Comparison of ENCODE assay signal across 25 mouse cellular contexts in the genomic region with DNA sequence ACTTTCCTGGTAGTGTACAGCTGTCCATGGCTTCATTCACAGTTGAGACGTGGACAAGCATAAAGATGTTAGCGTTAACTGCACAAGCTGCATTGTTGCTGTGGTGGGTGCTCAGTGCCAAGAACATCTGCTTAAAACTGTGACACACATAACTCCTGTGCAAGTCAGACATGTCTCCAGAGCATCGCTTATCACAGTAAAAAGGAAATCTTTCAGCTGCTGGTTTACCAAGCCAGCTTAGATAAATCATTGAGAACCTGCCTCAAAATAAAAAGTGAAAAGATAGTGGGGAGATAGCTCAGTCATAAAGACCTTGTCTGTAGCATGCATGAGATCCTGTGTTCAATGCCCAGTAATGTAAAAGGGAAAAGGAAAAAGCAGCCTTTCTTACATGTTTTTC.
"Had no signal": no experiment of that assay in that cellular context is flagged by ENCODE, and none has a peak within 500 bp of the region (broad histone marks: within the 10 kb centered on the region; RNA-seq: fewer than 3 reads in every experiment).

No protein-coding gene starts in this region.

- H3K4me3 ChIP-seq: heart, adult 2 months; heart, embryonic 13.5 days; heart, embryonic 15.5 days; hindbrain, embryonic 13.5 days; hindbrain, embryonic 15.5 days; kidney, embryonic 15.5 days; layer of hippocampus, adult 2 months; left cerebral cortex, adult 2 months; limb, embryonic 10.5 days; limb, embryonic 12.5 days had no signal

- H3K9me3 ChIP-seq: heart, embryonic 13.5 days; heart, embryonic 15.5 days; hindbrain, embryonic 13.5 days; hindbrain, embryonic 15.5 days; kidney, embryonic 15.5 days; limb, embryonic 10.5 days; limb, embryonic 12.5 days had no signal

- ATAC-seq: hindbrain, postnatal 0 days; intestine, embryonic 16.5 days had no signal

- DNase-seq: gastrocnemius, postnatal 14 days; gastrocnemius, postnatal 36 days; heart, adult 11 months; heart, adult 2 months; heart, postnatal 14 days; heart, postnatal 36 days; kidney, adult 11 months; kidney, adult 2 months; kidney, adult 9 months; kidney, postnatal 14 days; kidney, postnatal 36 days; liver had no signal

- H3K36me3 ChIP-seq: hindbrain, embryonic 13.5 days had no signal

- H3K4me2 ChIP-seq: heart, embryonic 11.5 days; heart, embryonic 13.5 days; heart, embryonic 15.5 days; hindbrain, embryonic 13.5 days; hindbrain, embryonic 15.5 days; kidney, embryonic 15.5 days; limb, embryonic 12.5 days had no signal

- H3K4me1 ChIP-seq: heart, embryonic 15.5 days; hindbrain, embryonic 13.5 days; hindbrain, embryonic 15.5 days; kidney, embryonic 15.5 days; limb, embryonic 10.5 days; limb, embryonic 12.5 days had no signal

- H3K27ac ChIP-seq: heart, adult 2 months; heart, embryonic 13.5 days; heart, embryonic 15.5 days; hindbrain, embryonic 13.5 days; hindbrain, embryonic 15.5 days; hindbrain, postnatal 0 days; kidney, embryonic 15.5 days; kidney, postnatal 0 days; layer of hippocampus, adult 2 months; left cerebral cortex, adult 2 months; limb, embryonic 10.5 days; limb, embryonic 12.5 days had no signal

- H3K9ac ChIP-seq: heart, embryonic 13.5 days; heart, embryonic 15.5 days; hindbrain, embryonic 13.5 days; hindbrain, embryonic 15.5 days; kidney, embryonic 15.5 days; limb, embryonic 12.5 days had no signal

- H3K27me3 ChIP-seq: heart, embryonic 13.5 days; heart, embryonic 15.5 days; hindbrain, embryonic 13.5 days; hindbrain, embryonic 15.5 days; kidney, embryonic 15.5 days; limb, embryonic 12.5 days had no signal
